17 mouse cellular contexts compared by ENCODE assay signal in genomic region chr4:11869721-11870120, GRCm38 (mm10).
A peak's percentile ranks its signal among the peaks of the same experiment; 100 is the strongest.
DNase-seq lines count a peak whose midpoint lies in the region; ATAC-seq lines count a peak whose summit lies in the region.
"Had no signal": no experiment of that assay in that cellular context is flagged by ENCODE, and none has a peak within 500 bp of the region (broad histone marks: within the 10 kb centered on the region; RNA-seq: fewer than 3 reads in every experiment).

No protein-coding gene starts in this region.

- no peak for ATAC-seq in liver, embryonic 11.5 days (replicated peaks; ENCODE audit: low FRiP score)
- no peak for ATAC-seq in midbrain, embryonic 16.5 days
- ATAC-seq: forebrain, postnatal 0 days had no signal

- no peak overlapping the region for H3K27ac ChIP-seq in liver, embryonic 11.5 days (ENCODE audit: low read depth, low read length)
- no peak overlapping the region for H3K27ac ChIP-seq in midbrain, embryonic 16.5 days (ENCODE audit: low read length)
- H3K27ac ChIP-seq: limb, embryonic 10.5 days; midbrain, embryonic 12.5 days had no signal

- peaks cover 4% of the 10 kb centered on the region; the same call in 1 of the 2 replicates for H3K4me1 ChIP-seq in liver, embryonic 11.5 days (replicated peaks; ENCODE audit: control insufficient read depth, insufficient read depth, low read length)
- no peaks in the 10 kb centered on the region for H3K4me1 ChIP-seq in midbrain, embryonic 16.5 days (ENCODE audit: control insufficient read depth, insufficient read depth, low read length)
- H3K4me1 ChIP-seq: limb, embryonic 10.5 days; midbrain, embryonic 12.5 days had no signal

- peak; percentile 26 for DNase-seq in liver
- no peak for DNase-seq in liver, embryonic 11.5 days (ENCODE audit: low spot score)
- peak; percentile 60 to 62 for DNase-seq in heart, adult 9 months (ENCODE audit: low spot score in 2 of 2)
- peak; percentile 46 to 63 for DNase-seq in heart, postnatal 14 days
- peak; percentile 81 for DNase-seq in lung, postnatal 10 days
- no peak for DNase-seq in kidney, postnatal 4 days
- no peak for DNase-seq in adrenal gland, adult 2 months
- DNase-seq: adrenal gland, postnatal 10 days; cerebellum, adult 8-10 months; embryo, embryonic 11 days; forebrain, postnatal 0 days; right cerebral cortex, postnatal 25 days; thymus, adult 18-20 months had no signal

- H3K4me2 ChIP-seq in liver, embryonic 11.5 days: no peak overlapping the region
- H3K4me2 ChIP-seq in midbrain, embryonic 16.5 days (ENCODE audit: low read length): no peak overlapping the region
- H3K4me2 ChIP-seq: midbrain, embryonic 12.5 days had no signal

- no peaks in the 10 kb centered on the region for H3K27me3 ChIP-seq in liver, embryonic 11.5 days (replicated peaks; ENCODE audit: control insufficient read depth, insufficient read depth, low read length)
- no peaks in the 10 kb centered on the region for H3K27me3 ChIP-seq in midbrain, embryonic 16.5 days (ENCODE audit: control insufficient read depth, insufficient read depth, low read depth, low read length)
- H3K27me3 ChIP-seq: midbrain, embryonic 12.5 days had no signal

- H3K9me3 ChIP-seq in liver, embryonic 11.5 days (ENCODE audit: control insufficient read depth, low read length): no peaks in the 10 kb centered on the region
- H3K9me3 ChIP-seq in midbrain, embryonic 16.5 days (replicated peaks; ENCODE audit: control insufficient read depth, low read length, poor library complexity, severe bottlenecking): no peaks in the 10 kb centered on the region
- H3K9me3 ChIP-seq: G1E; limb, embryonic 10.5 days; midbrain, embryonic 12.5 days had no signal

- WGBS in liver, embryonic 11.5 days: 77% methylated on average over 5 of the region's 5 CpGs
- 90% methylated on average over 5 of the region's 5 CpGs for WGBS in midbrain, embryonic 16.5 days

- no peaks in the 10 kb centered on the region for H3K36me3 ChIP-seq in liver, embryonic 11.5 days (ENCODE audit: control insufficient read depth, insufficient read depth, low read length)
- no peaks in the 10 kb centered on the region for H3K36me3 ChIP-seq in midbrain, embryonic 16.5 days (ENCODE audit: control insufficient read depth, insufficient read depth, low read length)
- H3K36me3 ChIP-seq: G1E; limb, embryonic 10.5 days; midbrain, embryonic 12.5 days had no signal

- no peak overlapping the region for H3K4me3 ChIP-seq in liver, embryonic 11.5 days (ENCODE audit: low read depth, low read length)
- H3K4me3 ChIP-seq in midbrain, embryonic 16.5 days (ENCODE audit: low read depth, low read length): no peak overlapping the region
- H3K4me3 ChIP-seq: limb, embryonic 10.5 days; midbrain, embryonic 12.5 days had no signal

- no peak overlapping the region for H3K9ac ChIP-seq in liver, embryonic 11.5 days (ENCODE audit: low read depth, low read length)
- no peak overlapping the region for H3K9ac ChIP-seq in midbrain, embryonic 16.5 days (ENCODE audit: low read depth, low read length)
- H3K9ac ChIP-seq: forebrain, postnatal 0 days; midbrain, embryonic 12.5 days had no signal

- intact Hi-C loops in heart, postnatal 14 days (cut with DNase I): no loop called here

Comparison
In these comparisons a context has a peak if more than half of its experiments do, and no peak if none do; other contexts are left out.
1. DNase-seq: peak in liver (single experiment), heart, adult 9 months (2 of 2), heart, postnatal 14 days (2 of 2) and lung, postnatal 10 days (single experiment); none in liver, embryonic 11.5 days (single experiment), kidney, postnatal 4 days (0 of 2) and adrenal gland, adult 2 months (single experiment).